Mouse (Mus musculus) myocyte (in vitro differentiated cells): ENCODE measurements around the gene Tenm4. TPM values are rescaled to one million over a fixed set of nuclear protein-coding genes. Genes with fewer than 3 reads are reported as not detected.

Experiments used
- H3K27me3 ChIP-seq: one replicate; pipeline ENCODE4 v1.6.1; 2011; ENCODE audit not compliant: control insufficient read depth, insufficient read depth, insufficient read length
- H3K36me3 ChIP-seq: one replicate; pipeline ENCODE4 v1.6.1; 2011; ENCODE audit not compliant: control insufficient read depth, insufficient read depth
- H3K4me2 ChIP-seq: one replicate; pipeline ENCODE4 v1.6.1; 2011; ENCODE audit warnings: low read depth, control low read depth
- H3K4me3 ChIP-seq: one replicate; pipeline ENCODE4 v1.5.1; 2011; ENCODE audit warnings: mild to moderate bottlenecking, control low read depth, moderate library complexity
- H3K79me2 ChIP-seq: one replicate; pipeline ENCODE4 v1.6.1; 2011; ENCODE audit not compliant: control insufficient read depth, insufficient read depth
- H3ac ChIP-seq: one replicate; pipeline ENCODE4 v1.6.1; 2011; ENCODE audit not compliant: control insufficient read depth, insufficient read length
- CEBPB ChIP-seq: IDR thresholded peaks from 2 replicates; pipeline ENCODE4 v1.6.1; 2011; ENCODE audit warnings: mild to moderate bottlenecking, moderate library complexity; ENCODE audit not compliant: poor library complexity, insufficient read depth, severe bottlenecking
- E2F4 ChIP-seq: IDR thresholded peaks from one replicate; pipeline ENCODE4 v1.6.1; 2011; ENCODE audit warnings: mild to moderate bottlenecking, control low read depth, moderate library complexity; ENCODE audit not compliant: insufficient read depth
- MAX ChIP-seq: IDR thresholded peaks from one replicate; pipeline ENCODE4 v1.6.1; 2011; ENCODE audit warnings: low read depth, mild to moderate bottlenecking, control low read depth
- MYOD1 ChIP-seq, 3 experiments: IDR thresholded peaks; one replicate each; pipeline ENCODE4 v1.6.1; 2011; ENCODE audit warnings: control low read depth in 2 of 3, low read depth in 2 of 3, mild to moderate bottlenecking in 2 of 3, moderate library complexity in 1 of 3; ENCODE audit not compliant: insufficient read length in 2 of 3, control insufficient read depth in 1 of 3
- MYOG ChIP-seq, 3 experiments: IDR thresholded peaks; one replicate each; pipeline ENCODE4 v1.6.1; 2011; ENCODE audit warnings: control low read depth in 2 of 3, low read depth in 2 of 3, mild to moderate bottlenecking in 2 of 3; ENCODE audit not compliant: insufficient read length in 2 of 3, control insufficient read depth in 1 of 3, insufficient read depth in 1 of 3
- POLR2A ChIP-seq: IDR thresholded peaks from one replicate; pipeline ENCODE4 v1.6.1; 2011; ENCODE audit warnings: low read depth, mild to moderate bottlenecking, control low read depth, moderate library complexity; ENCODE audit not compliant: insufficient read length
- POLR2AphosphoS2 ChIP-seq: IDR thresholded peaks from one replicate; pipeline ENCODE4 v1.6.1; 2011; ENCODE audit warnings: low read depth, control low read depth; ENCODE audit not compliant: insufficient read length
- REST ChIP-seq: IDR thresholded peaks from one replicate; pipeline ENCODE4 v1.6.1; 2011; ENCODE audit warnings: mild to moderate bottlenecking, control low read depth, moderate library complexity; ENCODE audit not compliant: insufficient read depth, insufficient read length
- SRF ChIP-seq: IDR thresholded peaks from one replicate; pipeline ENCODE4 v1.6.1; 2011; ENCODE audit warnings: low read depth; ENCODE audit not compliant: control insufficient read depth, insufficient read length
- TCF12 ChIP-seq: IDR thresholded peaks from one replicate; pipeline ENCODE4 v1.6.1; 2011; ENCODE audit warnings: mild to moderate bottlenecking, control low read depth; ENCODE audit not compliant: poor library complexity, insufficient read depth, severe bottlenecking
- TCF3 ChIP-seq: IDR thresholded peaks from one replicate; pipeline ENCODE4 v1.6.1; 2011; ENCODE audit warnings: low read depth, control low read depth; ENCODE audit not compliant: insufficient read length
- USF1 ChIP-seq: IDR thresholded peaks from one replicate; pipeline ENCODE4 v1.6.1; 2011; ENCODE audit warnings: low read depth, mild to moderate bottlenecking, control low read depth, moderate library complexity
- polyA plus RNA-seq: library from polyadenylated mRNA; unstranded; fragments of >200 nt; fragmentation: generic; extraction: Trizol; gene quantifications from one replicate; pipeline ENCODE4 v1.2.1, GENCODE M21; 2012; ENCODE audit warnings: missing spikeins

Tenm4 gene
- polyA plus RNA-seq, 1 experiment = 10.9 TPM

GRCm38 (mm10) chr7:96859077-96859476 is 688.0 kb downstream of the Tenm4 start:
- Histone ChIP-seq H3K4me3 (no peak overlapping the region), H3K4me2 (no peak overlapping the region), H3K36me3 (no peaks in the 10 kb centered on the region), H3K27me3 (no peaks in the 10 kb centered on the region), H3ac (no peak overlapping the region), H3K79me2 (no peaks in the 10 kb centered on the region)
- no peak for TF ChIP-seq POLR2AphosphoS2
- peak in 2 of 3 experiments; percentile 48 to 70 for TF ChIP-seq MYOG (IDR thresholded peaks at IDR 0.05; ENCODE audit: control insufficient read depth in 1 of 3, insufficient read depth in 1 of 3, insufficient read length in 2 of 3, low read depth in 2 of 3)
- TF ChIP-seq MYOD1 (IDR thresholded peaks at IDR 0.05; ENCODE audit: control insufficient read depth in 1 of 3, insufficient read length in 2 of 3, low read depth in 2 of 3) = peak in 2 of 3 experiments; percentile 69 to 72

- Histone ChIP-seq H3K4me2 (no peak overlapping the region), H3K4me3 (no peak overlapping the region), H3ac (no peak overlapping the region), H3K36me3 (no peaks in the 10 kb centered on the region), H3K79me2 (no peaks in the 10 kb centered on the region), H3K27me3 (no peaks in the 10 kb centered on the region)
- TF ChIP-seq TCF12 = no peak
- TF ChIP-seq MAX = no peak
- TF ChIP-seq MYOG (IDR thresholded peaks at IDR 0.05; ENCODE audit: control insufficient read depth in 1 of 3, insufficient read depth in 1 of 3, insufficient read length in 2 of 3, low read depth in 2 of 3) = no peak
- TF ChIP-seq REST = no peak
- TF ChIP-seq SRF = no peak
- TF ChIP-seq USF1 = no peak
- no peak for TF ChIP-seq CEBPB
- TF ChIP-seq MYOD1 (IDR thresholded peaks at IDR 0.05; ENCODE audit: control insufficient read depth in 1 of 3, insufficient read length in 2 of 3, low read depth in 2 of 3) = no peak
- no peak for TF ChIP-seq POLR2AphosphoS2
- no peak for TF ChIP-seq E2F4
- TF ChIP-seq TCF3 = no peak
- TF ChIP-seq POLR2A = no peak
Observed at GRCm38 (mm10) chr7:96859684-96860083, 688.6 kb downstream of the Tenm4 start.

- no peak overlapping the region for H3K4me2 ChIP-seq
- no peak overlapping the region for H3K4me3 ChIP-seq
- H3K36me3 ChIP-seq = no peaks in the 10 kb centered on the region
- no peaks in the 10 kb centered on the region for H3K79me2 ChIP-seq
- no peak overlapping the region for H3ac ChIP-seq
- no peaks in the 10 kb centered on the region for H3K27me3 ChIP-seq
- TF ChIP-seq POLR2AphosphoS2 (no peak), TCF3 (no peak), POLR2A (no peak)
Observed at GRCm38 (mm10) chr7:96860650-96861049, 689.6 kb downstream of the Tenm4 start.

- H3K4me3 ChIP-seq = no peak overlapping the region
- no peak overlapping the region for H3K4me2 ChIP-seq
- H3K27me3 ChIP-seq = no peaks in the 10 kb centered on the region
- H3ac ChIP-seq = no peak overlapping the region
- H3K79me2 ChIP-seq = no peaks in the 10 kb centered on the region
- TF ChIP-seq REST (no peak), MYOG (IDR thresholded peaks at IDR 0.05; ENCODE audit: control insufficient read depth in 1 of 3, insufficient read depth in 1 of 3, insufficient read length in 2 of 3, low read depth in 2 of 3) (no peak), TCF3 (no peak), MAX (no peak), MYOD1 (IDR thresholded peaks at IDR 0.05; ENCODE audit: control insufficient read depth in 1 of 3, insufficient read length in 2 of 3, low read depth in 2 of 3) (no peak), TCF12 (no peak), USF1 (no peak), E2F4 (no peak), POLR2AphosphoS2 (no peak), POLR2A (no peak), SRF (no peak), CEBPB (no peak)
- H3K36me3 ChIP-seq = no peaks in the 10 kb centered on the region
Observed at GRCm38 (mm10) chr7:96864894-96865722, 694.1 kb downstream of the Tenm4 start.

GRCm38 (mm10) chr7:96869079-96869810 is 698.2 kb downstream of the Tenm4 start:
- no peaks in the 10 kb centered on the region for H3K36me3 ChIP-seq
- H3K27me3 ChIP-seq = no peaks in the 10 kb centered on the region
- no peak overlapping the region for H3K4me3 ChIP-seq
- no peak overlapping the region for H3ac ChIP-seq
- no peaks in the 10 kb centered on the region for H3K79me2 ChIP-seq
- H3K4me2 ChIP-seq = no peak overlapping the region
- no peak for TF ChIP-seq MYOD1 (IDR thresholded peaks at IDR 0.05; ENCODE audit: control insufficient read depth in 1 of 3, insufficient read length in 2 of 3, low read depth in 2 of 3)
- no peak for TF ChIP-seq POLR2A
- no peak for TF ChIP-seq MAX
- TF ChIP-seq REST = no peak
- TF ChIP-seq E2F4 = no peak
- no peak for TF ChIP-seq USF1
- no peak for TF ChIP-seq MYOG (IDR thresholded peaks at IDR 0.05; ENCODE audit: control insufficient read depth in 1 of 3, insufficient read depth in 1 of 3, insufficient read length in 2 of 3, low read depth in 2 of 3)
- TF ChIP-seq CEBPB = no peak
- no peak for TF ChIP-seq POLR2AphosphoS2
- no peak for TF ChIP-seq SRF
- TF ChIP-seq TCF3 = no peak
- TF ChIP-seq TCF12 = no peak
